ENCODE assay signal across 1 mouse cellular context in the genomic region with DNA sequence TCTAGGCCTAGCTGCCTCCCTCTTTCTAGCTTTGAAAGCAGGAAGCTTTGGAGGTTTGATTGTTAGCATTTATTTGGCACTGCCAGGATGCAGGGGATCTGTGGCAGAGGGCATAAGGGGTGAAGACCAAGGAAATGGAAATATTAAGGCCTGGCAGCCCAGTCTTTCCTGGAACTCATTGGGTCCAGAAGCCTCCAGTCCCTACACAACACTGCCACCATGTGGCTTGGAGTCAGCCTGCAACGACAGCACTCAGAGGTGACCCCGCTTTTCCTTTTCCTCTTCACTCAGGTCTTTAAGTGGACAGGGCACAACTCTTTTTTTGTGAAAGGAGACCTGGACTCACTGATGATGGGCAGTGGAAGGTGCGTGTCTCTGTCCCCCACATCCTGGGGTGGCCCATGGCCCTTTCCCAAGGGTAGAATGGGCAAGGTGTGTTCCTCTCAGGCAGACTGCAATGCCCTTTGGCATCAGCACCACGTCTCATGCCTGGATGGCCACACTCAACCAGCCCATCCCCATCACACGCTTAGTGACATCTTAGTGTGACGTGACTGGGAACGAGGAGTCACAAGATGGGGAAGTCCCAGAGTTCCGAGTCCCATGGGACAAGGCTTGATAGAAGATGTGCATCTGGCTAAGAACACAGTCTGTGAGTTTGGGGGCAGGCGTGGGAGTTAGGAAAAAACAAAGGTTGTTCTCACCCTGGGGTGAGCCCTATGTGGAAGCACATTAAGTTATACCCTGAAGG.
TF ChIP-seq lines count a peak whose summit lies in the region.

No protein-coding gene starts in this region.

TF ChIP-seq in MEL, 35 proteins besides CTCF, POLR2A, EP300 and RAD21:
- TF ChIP-seq SMC3 (IDR thresholded peaks at IDR 0.05; ENCODE audit: low read depth, low read length) (peak; percentile 80), ZC3H11A (IDR thresholded peaks at IDR 0.05; ENCODE audit: low read depth, low read length) (peak; percentile 65), BHLHE40 (IDR thresholded peaks at IDR 0.05; ENCODE audit: borderline replicate concordance, low read depth, low read length) (no peak)
